Mouse (Mus musculus) MEL (cell line): ENCODE data around the gene Olfr323.

ENCODE experiments used
- CTCF ChIP-seq, 3 experiments: IDR thresholded peaks in 2 of 3; conservative IDR thresholded peaks in 1 of 3; 2 replicates each; pipeline ENCODE4 v1.5.1; 2011 to 2012; ENCODE audit warnings: low read length in 3 of 3, low read depth in 2 of 3, mild to moderate bottlenecking in 2 of 3, improper control_type of control experiment in 1 of 3, inconsistent platforms in 1 of 3, mixed read lengths in 1 of 3, moderate library complexity in 1 of 3; ENCODE audit not compliant: control insufficient read depth in 1 of 3, insufficient read depth in 1 of 3, poor library complexity in 1 of 3, severe bottlenecking in 1 of 3
- GATA1 ChIP-seq: IDR thresholded peaks from 2 replicates; pipeline ENCODE4 v1.6.1; 2011; ENCODE audit warnings: low read depth, low read length, improper control_type of control experiment
- MAX ChIP-seq: IDR thresholded peaks from 2 replicates; pipeline ENCODE4 v1.6.1; 2011; ENCODE audit warnings: low read length, improper control_type of control experiment
- MEF2A ChIP-seq: IDR thresholded peaks from 2 replicates; pipeline ENCODE4 v1.6.1; 2014; ENCODE audit warnings: low read depth, mild to moderate bottlenecking, inconsistent platforms, low read length, improper control_type of control experiment; ENCODE audit not compliant: poor library complexity, insufficient replicate concordance, severe bottlenecking; ENCODE audit errors: extremely low read depth
- POLR2A ChIP-seq, 2 experiments: IDR thresholded peaks; 2 replicates each; pipeline ENCODE4 v1.6.1; 2011 to 2012; ENCODE audit warnings: low read length in 2 of 2, mild to moderate bottlenecking in 2 of 2, control low read depth in 1 of 2, improper control_type of control experiment in 1 of 2, low read depth in 1 of 2, moderate library complexity in 1 of 2; ENCODE audit not compliant: control insufficient read depth in 1 of 2, insufficient read depth in 1 of 2, poor library complexity in 1 of 2
- RAD21 ChIP-seq: IDR thresholded peaks from 2 replicates; pipeline ENCODE4 v1.6.1; 2011; ENCODE audit warnings: mild to moderate bottlenecking, low read depth, low read length, improper control_type of control experiment
- SMC3 ChIP-seq: IDR thresholded peaks from 2 replicates; pipeline ENCODE4 v1.6.1; 2011; ENCODE audit warnings: low read depth, low read length, improper control_type of control experiment
- TAL1 ChIP-seq: IDR thresholded peaks from 2 replicates; pipeline ENCODE4 v1.6.1; 2012; ENCODE audit warnings: mild to moderate bottlenecking, inconsistent platforms, low read length, moderate library complexity, mixed read lengths
- USF2 ChIP-seq, 2 experiments: IDR thresholded peaks; 2 replicates each; pipeline ENCODE4 v1.6.1; 2011 to 2012; ENCODE audit warnings: improper control_type of control experiment in 2 of 2, low read length in 2 of 2, borderline replicate concordance in 1 of 2, inconsistent platforms in 1 of 2, low read depth in 1 of 2, mild to moderate bottlenecking in 1 of 2; ENCODE audit not compliant: insufficient read depth in 1 of 2

GRCm38 (mm10) chr11:58578636-58579035 is 51.7 kb downstream of the Olfr323 start:
- TF ChIP-seq MAX (no peak), POLR2A (IDR thresholded peaks at IDR 0.05; ENCODE audit: control insufficient read depth in 1 of 2, insufficient read depth in 1 of 2, low read depth in 1 of 2, low read length in 2 of 2, poor library complexity in 1 of 2) (no peak), CTCF (IDR thresholded peaks at IDR 0.05 in 2 of 3, conservative IDR thresholded peaks at IDR 0.05 in 1 of 3; ENCODE audit: control insufficient read depth in 1 of 3, insufficient read depth in 1 of 3, low read depth in 2 of 3, low read length in 3 of 3, poor library complexity in 1 of 3, severe bottlenecking in 1 of 3) (no peak), USF2 (IDR thresholded peaks at IDR 0.05; ENCODE audit: borderline replicate concordance in 1 of 2, insufficient read depth in 1 of 2, low read depth in 1 of 2, low read length in 2 of 2) (no peak), SMC3 (no peak), GATA1 (no peak), RAD21 (no peak), TAL1 (no peak), MEF2A (no peak)
